Mouse (Mus musculus) erythroblast, embryonic 14.5 days (primary cell): Measurements from ENCODE around the gene Atp13a1. TPM values are rescaled to one million over a fixed set of nuclear protein-coding genes. Genes with fewer than 3 reads are reported as not detected.

Experiments used
- H3K27me3 ChIP-seq: 2 replicates; pipeline ENCODE4 v1.6.1; 2012; ENCODE audit warnings: inconsistent platforms; ENCODE audit not compliant: control insufficient read depth
- H3K36me3 ChIP-seq: 2 replicates; pipeline ENCODE4 v1.6.1; 2012; ENCODE audit warnings: mild to moderate bottlenecking, inconsistent platforms; ENCODE audit not compliant: control insufficient read depth
- H3K4me1 ChIP-seq: 2 replicates; pipeline ENCODE4 v1.6.1; 2012; ENCODE audit warnings: inconsistent platforms; ENCODE audit not compliant: control insufficient read depth
- H3K4me3 ChIP-seq: replicated peaks from 2 replicates; pipeline ENCODE3; 2012; ENCODE audit warnings: moderate library complexity, mild to moderate bottlenecking, inconsistent platforms
- H3K9me3 ChIP-seq: 2 replicates; pipeline ENCODE4 v1.6.1; 2012; ENCODE audit warnings: low read length, inconsistent platforms, mixed read lengths; ENCODE audit not compliant: control insufficient read depth
- GATA1 ChIP-seq: IDR thresholded peaks from 2 replicates; pipeline ENCODE4 v1.6.1; 2012; ENCODE audit warnings: low read length, inconsistent platforms, mixed read lengths
- TAL1 ChIP-seq: IDR thresholded peaks from 3 replicates; pipeline ENCODE4 v1.6.1; 2012; ENCODE audit warnings: low read length, inconsistent platforms, mixed read lengths
- polyA plus RNA-seq: library from polyadenylated mRNA; stranded (reverse); fragments of >175 nt; gene quantifications from 2 replicates; pipeline ENCODE4 v1.2.3, GENCODE M21; 2012

Gene Atp13a1
- polyA plus RNA-seq, 1 experiment, result 2.2 TPM

- Histone ChIP-seq H3K9me3 (no peaks in the 10 kb centered on the region), H3K27me3 (no peaks in the 10 kb centered on the region), H3K4me1 (peaks cover 21% of the 10 kb centered on the region), H3K36me3 (peaks cover 92% of the 10 kb centered on the region), H3K4me3 (no peak overlapping the region)
- TF ChIP-seq TAL1, result no peak
- TF ChIP-seq GATA1, result no peak
Observed at GRCm38 (mm10) chr8:69796721-69797345, 5.9 kb downstream of the Atp13a1 start.

- Histone ChIP-seq H3K4me3 (no peak overlapping the region), H3K9me3 (no peaks in the 10 kb centered on the region), H3K36me3 (peaks cover 98% of the 10 kb centered on the region), H3K4me1 (peaks cover 12% of the 10 kb centered on the region), H3K27me3 (no peaks in the 10 kb centered on the region)
- TF ChIP-seq GATA1 (no peak), TAL1 (no peak)
Observed at GRCm38 (mm10) chr8:69797661-69798060, 6.7 kb downstream of the Atp13a1 start.

GRCm38 (mm10) chr8:69799261-69799660, 8.3 kb downstream of the Atp13a1 start:
- TF ChIP-seq GATA1 (no peak), TAL1 (no peak)
- peaks cover 98% of the 10 kb centered on the region for H3K36me3 ChIP-seq
- H3K4me1 ChIP-seq, result peaks cover 1% of the 10 kb centered on the region
- no peaks in the 10 kb centered on the region for H3K9me3 ChIP-seq
- no peak overlapping the region for H3K4me3 ChIP-seq
- no peaks in the 10 kb centered on the region for H3K27me3 ChIP-seq

DNA sequence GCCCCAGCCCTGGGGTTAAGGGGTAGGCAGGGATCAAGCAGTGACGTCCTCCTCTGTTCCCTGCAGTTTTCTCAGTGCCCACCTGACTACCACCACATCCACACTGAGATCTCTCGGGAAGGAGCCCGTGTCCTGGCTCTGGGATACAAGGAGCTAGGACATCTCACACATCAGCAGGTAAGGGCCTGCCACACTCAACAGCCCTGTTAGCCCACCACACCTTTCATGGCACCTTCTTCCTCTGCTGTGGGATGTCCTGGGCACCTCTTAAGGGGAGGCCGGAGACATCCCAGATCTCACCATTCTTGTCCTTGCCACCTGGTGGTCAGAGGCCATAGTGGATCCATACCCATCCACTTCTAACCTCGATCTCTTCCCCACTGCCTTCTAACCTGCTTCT, 9.0 kb downstream of the Atp13a1 start:
- H3K4me3 ChIP-seq, result no peak overlapping the region
- no peaks in the 10 kb centered on the region for H3K9me3 ChIP-seq
- peaks cover 97% of the 10 kb centered on the region for H3K36me3 ChIP-seq
- H3K27me3 ChIP-seq, result no peaks in the 10 kb centered on the region
- H3K4me1 ChIP-seq, result no peaks in the 10 kb centered on the region
- TF ChIP-seq TAL1, result no peak
- TF ChIP-seq GATA1, result no peak

- Histone ChIP-seq H3K27me3 (no peaks in the 10 kb centered on the region), H3K36me3 (peaks cover 97% of the 10 kb centered on the region), H3K4me1 (peaks cover 2% of the 10 kb centered on the region; the same call in 1 of the 2 replicates), H3K9me3 (no peaks in the 10 kb centered on the region), H3K4me3 (no peak overlapping the region)
- TF ChIP-seq GATA1 (no peak), TAL1 (no peak)
Observed at GRCm38 (mm10) chr8:69801796-69802195, 10.8 kb downstream of the Atp13a1 start.

GRCm38 (mm10) chr8:69802216-69802615, 11.3 kb downstream of the Atp13a1 start:
- no peak for TF ChIP-seq GATA1
- no peak for TF ChIP-seq TAL1
- H3K4me1 ChIP-seq, result peaks cover 2% of the 10 kb centered on the region; the same call in 1 of the 2 replicates
- peaks cover 97% of the 10 kb centered on the region for H3K36me3 ChIP-seq
- no peaks in the 10 kb centered on the region for H3K27me3 ChIP-seq
- H3K4me3 ChIP-seq, result no peak overlapping the region
- no peaks in the 10 kb centered on the region for H3K9me3 ChIP-seq

- Histone ChIP-seq H3K4me1 (peaks cover 6% of the 10 kb centered on the region), H3K36me3 (peaks cover 97% of the 10 kb centered on the region), H3K4me3 (no peak overlapping the region), H3K9me3 (no peaks in the 10 kb centered on the region), H3K27me3 (no peaks in the 10 kb centered on the region)
- TF ChIP-seq GATA1 (no peak), TAL1 (no peak)
Observed at GRCm38 (mm10) chr8:69803366-69803765, 12.4 kb downstream of the Atp13a1 start.

DNA sequence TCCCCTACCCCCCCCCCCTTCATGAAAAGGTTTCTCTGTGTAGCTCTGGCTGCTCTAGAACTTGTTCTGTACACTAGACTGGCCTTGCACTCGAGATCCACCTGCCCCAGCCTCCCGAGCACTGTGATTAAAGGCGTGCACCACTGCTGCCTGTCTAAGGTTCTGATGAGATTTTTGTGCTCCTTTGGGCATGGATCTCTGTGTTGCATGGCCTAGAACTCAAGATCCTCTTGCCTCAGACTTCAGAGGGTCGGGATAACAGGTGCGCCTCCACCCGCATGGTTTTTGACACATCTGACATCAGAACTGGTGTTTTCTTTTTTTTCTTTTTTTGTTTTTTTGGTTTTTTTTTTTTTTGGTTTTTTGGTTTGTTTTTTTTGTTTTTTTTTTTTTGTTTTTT, 13.6 kb downstream of the Atp13a1 start:
- no peaks in the 10 kb centered on the region for H3K27me3 ChIP-seq
- no peak overlapping the region for H3K4me3 ChIP-seq
- H3K9me3 ChIP-seq, result no peaks in the 10 kb centered on the region
- H3K4me1 ChIP-seq, result peaks cover 15% of the 10 kb centered on the region
- TF ChIP-seq TAL1 (no peak), GATA1 (no peak)
- H3K36me3 ChIP-seq, result peaks cover 85% of the 10 kb centered on the region

GRCm38 (mm10) chr8:69805086-69805485, 14.1 kb downstream of the Atp13a1 start:
- no peak for TF ChIP-seq TAL1
- no peak for TF ChIP-seq GATA1
- Histone ChIP-seq H3K4me3 (no peak overlapping the region), H3K9me3 (no peaks in the 10 kb centered on the region), H3K4me1 (peaks cover 15% of the 10 kb centered on the region), H3K27me3 (no peaks in the 10 kb centered on the region), H3K36me3 (peaks cover 80% of the 10 kb centered on the region)

DNA sequence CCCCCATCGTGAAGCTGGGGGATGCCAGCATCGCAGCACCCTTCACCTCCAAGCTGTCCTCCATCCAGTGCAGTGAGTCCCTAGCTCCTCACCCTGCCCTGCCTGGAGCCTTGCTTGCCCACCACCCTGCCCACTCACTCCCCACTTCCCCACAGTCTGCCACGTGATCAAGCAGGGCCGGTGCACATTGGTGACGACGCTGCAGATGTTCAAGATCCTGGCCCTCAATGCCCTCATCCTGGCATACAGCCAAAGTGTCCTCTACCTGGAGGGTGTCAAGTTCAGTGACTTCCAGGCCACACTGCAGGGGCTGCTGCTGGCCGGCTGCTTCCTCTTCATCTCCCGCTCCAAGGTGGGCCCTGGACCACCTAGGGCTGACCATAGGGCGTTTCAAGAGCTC, 14.5 kb downstream of the Atp13a1 start:
- Histone ChIP-seq H3K36me3 (peaks cover 76% of the 10 kb centered on the region), H3K4me1 (peaks cover 15% of the 10 kb centered on the region), H3K27me3 (no peaks in the 10 kb centered on the region), H3K9me3 (no peaks in the 10 kb centered on the region), H3K4me3 (no peak overlapping the region)
- TF ChIP-seq GATA1 (no peak), TAL1 (no peak)
